In the genomic region with DNA sequence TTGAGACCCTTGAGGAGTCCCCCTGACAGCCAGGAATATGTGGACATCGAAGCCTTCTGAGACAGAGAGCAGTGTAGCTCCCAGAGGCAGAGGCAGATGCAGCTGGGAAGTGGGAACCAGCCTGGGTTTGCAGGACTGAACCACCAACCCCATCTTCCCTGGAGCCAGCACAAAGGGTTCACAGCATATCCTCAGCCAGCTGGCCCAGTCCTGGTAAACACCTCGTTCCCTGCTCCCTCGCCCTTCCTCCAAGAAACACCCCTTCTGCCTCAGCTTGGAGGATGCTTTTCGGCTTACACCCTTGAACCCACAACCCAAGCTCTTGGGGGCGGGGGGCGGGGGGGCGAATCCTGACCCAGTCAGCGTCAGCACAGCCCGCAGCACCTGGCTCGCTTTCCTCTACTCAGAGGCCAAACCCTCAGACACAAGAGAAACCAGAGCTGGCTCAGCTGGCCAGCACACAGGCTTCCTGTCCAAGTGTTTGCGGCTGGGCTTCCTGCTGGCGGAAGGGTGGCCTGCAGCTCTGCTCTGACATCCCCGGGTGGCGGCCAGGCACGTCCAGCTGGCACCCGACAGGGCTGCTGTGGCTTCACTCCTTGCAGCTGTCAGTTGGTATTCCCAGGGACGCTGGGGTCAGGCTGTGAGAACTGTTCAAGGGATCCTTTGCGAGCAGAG, we compare ENCODE assay signal across 8 mouse cellular contexts.
DNase-seq lines count a peak whose midpoint lies in the region; ATAC-seq and TF ChIP-seq lines count a peak whose summit lies in the region.

No protein-coding gene starts in this region.

- peak; percentile 45; the same call in 1 of the 2 replicates for ATAC-seq in forebrain, embryonic 16.5 days
- ATAC-seq in liver, embryonic 14.5 days (ENCODE audit: insufficient read depth) = no peak

- TF ChIP-seq EP300 in liver, embryonic 14.5 days (IDR thresholded peaks at IDR 0.05; ENCODE audit: low read depth) = no peak

- DNase-seq in urinary bladder, postnatal 14 days (ENCODE audit: low spot score) = peak; percentile 76
- no peak for DNase-seq in urinary bladder, postnatal 10 days (ENCODE audit: low spot score)
- DNase-seq in heart, postnatal 14 days = peak; percentile 88 to 90
- peak; percentile 79 to 93 for DNase-seq in kidney, postnatal 25 days
- DNase-seq in liver, embryonic 14.5 days (ENCODE audit: low read depth in 3 of 3, low spot score in 3 of 3) = no peak
- peak; percentile 25 for DNase-seq in thymus, postnatal 25 days

- H3K4me2 ChIP-seq in forebrain, embryonic 16.5 days (ENCODE audit: low read length) = no peak overlapping the region
- H3K4me2 ChIP-seq in liver, embryonic 14.5 days (ENCODE audit: low read depth) = no peak overlapping the region
- H3K4me2 ChIP-seq in myocyte (ENCODE audit: low read depth) = peak overlapping the region; percentile 75

- H3K9me3 ChIP-seq in forebrain, embryonic 16.5 days (ENCODE audit: control insufficient read depth, low read length) = no peaks in the 10 kb centered on the region
- no peaks in the 10 kb centered on the region for H3K9me3 ChIP-seq in liver, embryonic 14.5 days (ENCODE audit: control insufficient read depth, low read length)

- intact Hi-C loops in heart, postnatal 14 days (cut with DNase I) = loop anchor here (5.0 kb wide), 2 partner anchors 177 to 372 kb away; no protein-coding TSS in a partner anchor

- H3ac ChIP-seq in myocyte (ENCODE audit: control insufficient read depth, insufficient read length) = no peak overlapping the region

- H3K4me3 ChIP-seq in forebrain, embryonic 16.5 days (replicated peaks; ENCODE audit: low read length) = no peak overlapping the region
- no peak overlapping the region for H3K4me3 ChIP-seq in liver, embryonic 14.5 days (ENCODE audit: insufficient read depth in 1 of 2, low read depth in 2 of 2, low read length in 2 of 2)
- no peak overlapping the region for H3K4me3 ChIP-seq in myocyte

- H3K4me1 ChIP-seq in forebrain, embryonic 16.5 days (replicated peaks; ENCODE audit: control insufficient read depth, insufficient read depth, low read length) = peaks cover 20% of the 10 kb centered on the region
- peaks cover 0 to 37% of the 10 kb centered on the region in 2 experiments for H3K4me1 ChIP-seq in liver, embryonic 14.5 days (replicated peaks; ENCODE audit: control insufficient read depth in 2 of 2, insufficient read depth in 2 of 2, low read length in 1 of 2)

- H3K9ac ChIP-seq in forebrain, embryonic 16.5 days (replicated peaks; ENCODE audit: low read depth, low read length) = peak overlapping the region; percentile 26; the same call in 1 of the 2 replicates
- no peak overlapping the region for H3K9ac ChIP-seq in liver, embryonic 14.5 days (replicated peaks)

- peak overlapping the region; percentile 17; the same call in 1 of the 2 replicates for H3K27ac ChIP-seq in forebrain, embryonic 16.5 days (ENCODE audit: low read length)
- H3K27ac ChIP-seq in liver, embryonic 14.5 days = no peak overlapping the region

- WGBS in forebrain, embryonic 16.5 days = 20% methylated on average over 18 of the region's 18 CpGs
- 15% methylated on average over 18 of the region's 18 CpGs for WGBS in liver, embryonic 14.5 days (ENCODE audit: insufficient replicate concordance)

- TF ChIP-seq CTCF in liver, embryonic 14.5 days (IDR thresholded peaks at IDR 0.05; ENCODE audit: low read depth) = 0 out of 2 replicates have a peak, but pooled peaks have one; percentile 10

- no peaks in the 10 kb centered on the region for H3K79me2 ChIP-seq in myocyte (ENCODE audit: control insufficient read depth, insufficient read depth)

- no peaks in the 10 kb centered on the region for H3K36me3 ChIP-seq in forebrain, embryonic 16.5 days (ENCODE audit: control insufficient read depth, insufficient read depth)
- no peaks in the 10 kb centered on the region for H3K36me3 ChIP-seq in liver, embryonic 14.5 days (replicated peaks; ENCODE audit: control insufficient read depth, insufficient read depth, low read depth)
- no peaks in the 10 kb centered on the region for H3K36me3 ChIP-seq in myocyte (ENCODE audit: control insufficient read depth, insufficient read depth)

- H3K27me3 ChIP-seq in forebrain, embryonic 16.5 days (replicated peaks; ENCODE audit: control insufficient read depth, insufficient read depth, low read length) = peaks cover 5% of the 10 kb centered on the region; the same call in 1 of the 2 replicates
- no peaks in the 10 kb centered on the region for H3K27me3 ChIP-seq in liver, embryonic 14.5 days (ENCODE audit: control insufficient read depth, insufficient read depth, low read length)
- no peaks in the 10 kb centered on the region for H3K27me3 ChIP-seq in myocyte (ENCODE audit: control insufficient read depth, insufficient read depth, insufficient read length)

- peak; percentile 22 for TF ChIP-seq POLR2A in myocyte (IDR thresholded peaks at IDR 0.05; ENCODE audit: insufficient read length, low read depth)

TF ChIP-seq in myocyte, 11 proteins besides CTCF, POLR2A, EP300 and RAD21:
- TF ChIP-seq MYOD1 (IDR thresholded peaks at IDR 0.05; ENCODE audit: control insufficient read depth in 1 of 3, insufficient read length in 2 of 3, low read depth in 2 of 3) (peak in 2 of 3 experiments; percentile 95 to 96), TCF3 (IDR thresholded peaks at IDR 0.05; ENCODE audit: insufficient read length, low read depth) (peak; percentile 98), REST (IDR thresholded peaks at IDR 0.05; ENCODE audit: insufficient read depth, insufficient read length) (no peak), SRF (IDR thresholded peaks at IDR 0.05; ENCODE audit: control insufficient read depth, insufficient read length, low read depth) (no peak), TCF12 (IDR thresholded peaks at IDR 0.05; ENCODE audit: insufficient read depth, poor library complexity, severe bottlenecking) (peak; percentile 97), CEBPB (IDR thresholded peaks at IDR 0.05; ENCODE audit: insufficient read depth, poor library complexity, severe bottlenecking) (no peak), E2F4 (IDR thresholded peaks at IDR 0.05; ENCODE audit: insufficient read depth) (no peak), MYOG (IDR thresholded peaks at IDR 0.05; ENCODE audit: control insufficient read depth in 1 of 3, insufficient read depth in 1 of 3, insufficient read length in 2 of 3, low read depth in 2 of 3) (peak; percentile 94 to 100 (median 98)), POLR2AphosphoS2 (IDR thresholded peaks at IDR 0.05; ENCODE audit: insufficient read length, low read depth) (no peak), USF1 (IDR thresholded peaks at IDR 0.05; ENCODE audit: low read depth) (no peak), MAX (IDR thresholded peaks at IDR 0.05; ENCODE audit: low read depth) (no peak)
TF ChIP-seq in myocyte: peak in this region for 4.

Comparison
In these comparisons a context has a peak if more than half of its experiments do, and no peak if none do; other contexts are left out.
1. DNase-seq: peak in urinary bladder, postnatal 14 days (single experiment), heart, postnatal 14 days (2 of 2), kidney, postnatal 25 days (2 of 2) and thymus, postnatal 25 days (single experiment); none in urinary bladder, postnatal 10 days (single experiment) and liver, embryonic 14.5 days (0 of 3).